Mouse (Mus musculus) testis, postnatal 10 days (tissue): ENCODE measurements around the gene Repin1.
"Not testable (repeated sequence)": the region's sequence is repeated elsewhere in the genome, so short reads cannot be mapped to it uniquely, and the experiment has no call there.

Experiments used
- DNase-seq: peaks from one replicate; pipeline ENCODE4 v3.0.0; 2021; ENCODE audit warnings: low spot score

Repin1 gene

GRCm38 (mm10) chr6:48579215-48579648 lies 14.5 kb upstream of the Repin1 start:
- no peak for DNase-seq

DNA sequence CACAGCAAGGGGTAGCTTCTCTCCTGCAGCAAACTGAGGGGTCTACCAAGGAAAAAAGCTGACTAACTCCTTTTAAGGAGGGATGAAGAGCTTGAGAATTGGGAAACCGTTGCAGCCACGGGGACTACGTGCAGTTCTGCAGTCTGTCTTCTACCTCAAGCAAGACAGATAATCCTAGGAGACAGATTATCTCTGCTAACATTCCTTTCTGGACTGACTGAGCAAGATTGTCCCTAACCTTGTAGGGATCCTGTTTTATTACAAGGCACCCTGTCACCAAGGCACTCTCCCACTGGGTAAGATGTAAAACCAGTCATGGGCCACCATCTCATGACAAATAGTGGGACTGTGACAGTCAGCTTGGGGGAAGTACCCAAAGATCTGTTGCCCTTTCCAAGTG lies 12.4 kb upstream of the Repin1 start:
- DNase-seq = no peak

- no peak for DNase-seq
Measured at GRCm38 (mm10) chr6:48582037-48582436, 11.6 kb upstream of the Repin1 start.

DNA sequence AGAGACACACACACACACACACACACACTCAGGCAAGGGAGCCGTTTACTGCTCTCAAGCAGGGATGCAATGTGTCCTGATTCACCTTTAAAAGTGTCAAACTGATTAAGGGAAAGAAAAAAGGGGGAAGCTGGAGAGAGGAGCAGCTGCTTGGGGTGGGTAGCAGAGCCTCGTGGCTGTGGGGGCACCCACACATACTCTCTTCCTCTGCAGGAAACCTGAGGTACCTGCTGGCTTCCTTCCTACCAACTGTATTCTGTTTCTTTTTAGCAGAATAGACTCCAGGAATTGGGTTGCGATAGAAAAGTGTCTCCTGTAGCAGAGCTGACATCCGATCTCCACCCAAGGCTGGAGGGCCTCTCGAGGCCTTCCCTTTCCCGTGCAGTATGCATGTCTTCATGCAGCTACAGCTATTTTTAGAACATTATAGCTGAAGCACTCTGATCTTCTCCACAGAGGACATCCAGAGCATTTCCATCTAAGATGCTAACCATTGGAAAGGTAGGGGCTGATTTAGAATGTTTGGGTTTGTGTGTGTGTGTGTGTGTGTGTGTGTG lies 4.4 kb upstream of the Repin1 start, which contains the start of gene Gm45021:
Gm45021 (plus strand) TSS at position 417 of the 557 bp plus-strand sequence.
- DNase-seq = no peak

GRCm38 (mm10) chr6:48591221-48591845 lies 2.4 kb upstream of the Repin1 start:
- DNase-seq = no peak

DNA sequence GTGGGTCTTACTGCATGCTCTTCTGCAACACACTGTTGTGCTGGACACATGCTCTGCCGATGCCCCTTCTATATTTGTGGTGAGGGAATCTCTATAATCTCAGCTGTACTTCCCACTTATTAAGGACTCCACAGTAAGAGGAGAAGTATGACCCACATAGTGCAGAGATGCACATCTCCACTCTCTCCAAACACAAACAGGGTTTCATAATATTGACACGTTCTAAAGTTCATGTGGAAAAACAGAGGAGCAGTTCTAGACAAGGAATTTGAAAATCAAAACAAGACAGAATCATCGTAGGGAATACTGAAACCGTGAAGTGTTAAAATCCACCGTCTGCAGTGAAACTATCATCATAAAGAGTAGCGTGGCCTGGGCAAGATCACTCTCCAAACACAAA lies 1.8 kb upstream of the Repin1 start:
- DNase-seq = no peak

GRCm38 (mm10) chr6:48594043-48594738 lies 508 bp downstream of the Repin1 start:
- no peak for DNase-seq

DNA sequence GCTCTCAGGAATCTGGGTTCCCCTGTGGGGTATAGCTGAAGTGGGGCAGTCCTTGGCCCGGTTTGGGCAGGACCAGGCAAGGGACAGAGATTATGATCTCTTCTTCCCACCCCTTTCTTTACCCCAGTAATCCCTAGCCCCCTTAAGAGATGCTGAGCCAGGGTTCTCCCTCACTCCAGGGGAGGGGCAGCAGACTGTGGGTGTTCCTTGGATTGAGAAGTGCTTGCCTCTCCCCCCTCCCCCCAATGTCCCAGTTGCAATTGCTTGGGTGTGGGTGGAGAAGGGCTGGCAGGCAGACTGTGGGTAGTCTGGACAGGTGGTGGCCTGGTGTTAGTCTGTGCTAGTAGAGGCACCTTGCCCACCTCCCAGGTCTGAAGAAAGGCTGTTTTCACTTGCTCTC lies 1.6 kb downstream of the Repin1 start:
- no peak for DNase-seq

- DNase-seq = peak; percentile 48
Measured at GRCm38 (mm10) chr6:48596545-48597232, 3.0 kb downstream of the Repin1 start.

DNA sequence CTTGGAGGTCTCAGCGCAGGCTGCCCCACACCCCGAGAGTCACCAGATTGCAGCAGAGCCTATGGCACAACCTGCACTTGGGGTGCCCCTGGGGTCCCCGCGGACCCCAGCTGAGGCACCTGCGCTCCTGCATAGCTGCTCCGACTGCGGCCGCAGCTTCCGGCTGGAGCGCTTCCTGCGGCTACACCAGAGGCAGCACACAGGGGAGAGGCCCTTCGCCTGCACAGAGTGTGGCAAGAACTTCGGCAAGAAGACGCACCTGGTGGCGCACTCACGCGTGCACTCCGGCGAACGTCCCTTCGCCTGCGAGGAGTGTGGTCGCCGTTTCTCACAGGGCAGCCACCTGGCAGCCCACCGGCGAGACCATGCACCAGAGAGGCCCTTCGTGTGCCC lies 3.5 kb downstream of the Repin1 start:
- DNase-seq = peak; percentile 45

- no peak for DNase-seq
Measured at GRCm38 (mm10) chr6:48600594-48600993, 6.9 kb downstream of the Repin1 start.

DNA sequence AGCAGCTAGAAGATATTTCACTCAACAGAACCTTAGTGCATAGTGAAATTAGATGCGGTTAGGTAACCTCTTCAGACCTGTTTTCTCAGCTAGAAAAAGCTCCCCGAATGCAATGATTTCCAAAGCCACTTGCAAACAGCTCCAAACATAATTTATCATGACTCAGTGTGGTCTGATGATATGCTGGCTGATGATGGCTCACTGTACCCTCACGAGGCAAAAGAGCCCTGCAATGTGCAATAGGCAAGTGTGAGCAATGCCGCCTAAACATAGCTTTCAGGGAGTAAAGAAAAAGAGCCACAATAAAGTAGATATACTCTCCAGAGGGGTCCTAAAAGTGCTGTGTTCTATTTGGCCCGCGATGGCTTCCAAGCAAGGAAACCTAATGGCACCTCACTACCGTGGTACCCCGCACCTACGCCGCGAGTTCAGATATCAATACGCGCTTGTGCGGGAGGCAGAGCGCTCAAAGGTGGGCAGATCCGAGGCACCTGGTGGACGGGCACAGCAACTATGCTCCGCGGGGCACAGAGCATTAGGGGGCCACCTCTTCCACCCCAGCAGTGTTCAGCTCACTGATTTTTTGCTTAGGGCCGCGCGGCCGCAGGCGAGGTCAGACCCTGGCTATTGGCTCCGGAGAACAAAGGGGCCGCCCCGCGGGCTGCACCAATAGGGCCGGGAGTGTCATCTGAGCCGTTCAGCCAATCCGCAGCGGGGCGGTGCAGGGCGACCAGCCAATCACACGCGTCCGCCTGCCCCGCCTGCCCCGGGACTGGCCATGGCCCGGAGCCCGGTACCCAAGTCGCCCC lies 7.8 kb downstream of the Repin1 start, which contains the start of gene Zfp775:
Zfp775 (plus strand) TSS at position 793 of the 809 bp plus-strand sequence.
- peak; percentile 96 for DNase-seq

GRCm38 (mm10) chr6:48602080-48602741 lies 8.5 kb downstream of the Repin1 start:
- DNase-seq = no peak

- DNase-seq = no peak
Measured at GRCm38 (mm10) chr6:48608124-48608523, 14.4 kb downstream of the Repin1 start.

DNA sequence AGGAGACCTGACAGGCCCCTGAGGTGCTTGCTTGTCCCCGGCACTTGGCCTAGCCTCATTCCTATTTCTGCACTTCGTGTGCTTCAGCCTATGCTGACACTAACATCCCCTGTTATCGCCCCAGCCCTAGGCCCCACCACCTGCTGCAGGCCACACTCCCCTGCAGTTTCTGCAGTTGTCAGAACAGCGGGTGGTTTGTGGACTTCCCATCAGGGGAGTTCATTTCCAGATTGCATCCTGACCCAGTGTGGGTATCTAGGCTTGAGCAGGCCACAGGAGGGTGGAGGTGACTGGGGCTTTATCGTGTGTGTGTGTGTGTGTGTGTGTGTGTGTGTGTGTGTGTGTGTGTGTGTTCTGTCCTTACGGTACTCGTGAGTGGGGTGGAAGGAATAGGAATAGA lies 15.8 kb downstream of the Repin1 start:
- DNase-seq = no peak

DNA sequence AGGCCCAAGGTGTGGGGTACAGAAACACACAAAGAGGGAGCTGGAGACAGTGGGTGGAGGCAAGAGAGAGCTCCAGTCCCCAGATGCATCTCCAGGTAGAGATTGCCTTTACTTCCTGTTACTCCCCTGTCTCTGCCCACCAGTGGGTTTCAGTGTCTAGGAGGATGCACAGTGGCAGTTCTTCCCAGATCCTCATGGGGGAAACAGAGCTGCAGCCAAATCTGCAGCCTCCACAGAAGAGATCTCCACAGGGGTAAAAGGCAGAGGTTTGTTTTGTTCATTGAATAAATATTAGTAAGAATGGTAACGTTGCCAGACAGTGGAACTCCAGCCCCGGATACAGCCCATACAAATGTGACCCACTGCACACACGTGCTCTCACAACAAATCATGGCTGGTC lies 17.0 kb downstream of the Repin1 start:
- no peak for DNase-seq

DNA sequence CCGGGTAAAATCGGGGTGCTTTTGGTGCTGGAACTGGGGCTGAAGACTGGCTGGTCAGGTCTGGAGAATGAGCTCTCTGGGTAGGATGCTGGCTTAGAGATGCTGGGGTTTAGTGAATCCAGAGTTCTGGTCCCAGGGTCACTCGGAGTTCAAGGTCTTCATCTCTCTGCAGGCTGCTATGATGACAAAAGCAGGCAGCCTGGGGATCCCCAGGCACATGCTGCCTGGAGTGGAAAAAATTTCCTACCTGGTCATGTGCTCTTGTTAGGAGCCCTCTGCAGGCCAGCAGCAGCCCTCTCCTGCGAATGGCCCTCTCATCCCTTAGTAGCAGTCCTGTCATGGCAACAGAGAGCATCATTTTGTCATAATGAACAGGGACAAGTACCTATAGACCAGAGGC lies 19.8 kb downstream of the Repin1 start:
- no peak for DNase-seq

GRCm38 (mm10) chr6:48614756-48615155 lies 21.1 kb downstream of the Repin1 start:
- DNase-seq = no peak

- no peak for DNase-seq
Measured at GRCm38 (mm10) chr6:48620031-48620430, 26.3 kb downstream of the Repin1 start.

DNA sequence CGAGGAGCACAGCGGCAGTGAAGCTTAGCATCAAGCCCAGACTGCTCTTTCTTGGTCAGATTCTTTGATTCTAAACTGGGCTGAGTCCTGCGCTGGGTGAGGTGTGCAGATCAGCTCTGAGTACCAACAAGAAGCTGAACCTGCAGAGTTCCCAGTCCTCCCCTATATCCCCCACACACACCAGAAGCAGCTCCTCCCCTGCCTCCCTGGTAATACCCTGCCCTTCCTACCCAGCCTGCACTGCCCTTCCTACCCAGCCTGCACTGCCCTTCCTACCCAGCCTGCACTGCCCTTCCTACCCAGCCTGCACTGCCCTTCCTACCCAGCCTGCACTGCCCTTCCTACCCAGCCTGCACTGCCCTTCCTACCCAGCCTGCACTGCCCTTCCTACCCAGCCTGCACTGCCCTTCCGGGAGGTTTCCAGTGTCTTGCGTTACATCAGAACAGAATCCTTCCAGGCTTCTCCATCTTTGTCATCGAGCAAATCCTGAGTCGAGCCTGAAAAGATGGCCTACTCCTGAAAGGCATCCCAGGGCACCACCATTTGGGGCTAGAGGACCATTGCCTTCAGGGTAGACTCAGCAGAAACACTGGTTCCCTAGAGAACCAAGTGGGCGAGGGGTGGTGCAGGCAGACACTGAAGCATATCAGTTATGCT lies 28.6 kb downstream of the Repin1 start:
- DNase-seq = not testable (repeated sequence)

- DNase-seq = no peak
Measured at GRCm38 (mm10) chr6:48623460-48623859, 29.8 kb downstream of the Repin1 start.
